Mouse (Mus musculus): ENCODE measurements around the gene Gpr61. TPM values are rescaled to one million over a fixed set of nuclear protein-coding genes. Genes with fewer than 3 reads are reported as not detected.

Gene Gpr61
- total RNA-seq, 2 experiments from 2014 or later = 18.4 to 22.3 TPM

DNA sequence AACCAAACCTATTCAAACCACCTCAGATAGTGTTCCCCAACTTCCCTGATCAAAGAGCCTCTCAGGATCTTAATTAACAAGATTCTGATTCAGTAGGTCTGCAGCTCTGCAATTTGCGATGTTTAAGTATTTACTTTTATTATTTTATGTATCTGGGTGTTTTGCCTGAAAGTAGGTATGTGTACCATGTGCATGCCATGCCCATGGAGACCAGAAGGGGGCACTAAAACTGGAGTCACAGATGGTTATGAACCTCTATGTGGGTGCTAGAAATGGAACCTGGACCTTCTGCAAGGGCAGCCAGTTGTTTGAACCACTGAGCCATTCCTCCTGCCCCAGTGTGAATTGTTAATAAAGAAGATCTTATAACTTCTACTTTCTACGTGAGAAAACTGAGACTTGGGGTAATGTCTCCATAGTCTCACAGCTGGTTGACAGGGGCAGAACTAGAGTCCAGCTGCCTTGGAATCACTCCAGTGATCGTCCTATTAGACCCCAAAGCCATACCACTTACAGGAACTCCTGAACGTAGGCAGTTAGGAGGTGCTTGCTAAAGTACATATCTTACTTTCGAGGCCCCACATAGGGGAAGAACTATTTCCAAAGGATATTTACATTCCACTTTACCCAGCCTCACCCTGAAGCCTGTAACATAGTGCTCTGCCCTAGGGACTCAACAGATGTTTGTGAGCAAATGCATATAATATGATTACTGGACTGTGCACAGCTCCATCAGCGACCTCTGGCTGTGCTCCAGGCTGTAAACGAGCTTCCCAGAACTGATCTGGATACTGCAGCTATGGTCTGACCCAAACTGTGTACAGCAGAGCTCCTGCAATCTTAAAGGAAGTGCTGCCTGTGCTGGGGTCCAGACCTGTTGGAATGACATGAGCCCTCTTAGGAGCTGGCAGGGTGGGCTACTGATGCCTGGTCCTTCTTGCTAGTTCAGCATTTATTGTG lies 24.4 kb upstream of the Gpr61 start:
- no peak for DNase-seq (ENCODE audit: low spot score in 2 of 2)

GRCm38 (mm10) chr3:108174672-108175531 lies 20.2 kb upstream of the Gpr61 start:
- peak in 1 of 2 experiments; percentile 71 for DNase-seq (ENCODE audit: low spot score in 2 of 2)

GRCm38 (mm10) chr3:108169199-108169598 lies 14.5 kb upstream of the Gpr61 start:
- DNase-seq (ENCODE audit: low spot score in 2 of 2) = no peak

DNA sequence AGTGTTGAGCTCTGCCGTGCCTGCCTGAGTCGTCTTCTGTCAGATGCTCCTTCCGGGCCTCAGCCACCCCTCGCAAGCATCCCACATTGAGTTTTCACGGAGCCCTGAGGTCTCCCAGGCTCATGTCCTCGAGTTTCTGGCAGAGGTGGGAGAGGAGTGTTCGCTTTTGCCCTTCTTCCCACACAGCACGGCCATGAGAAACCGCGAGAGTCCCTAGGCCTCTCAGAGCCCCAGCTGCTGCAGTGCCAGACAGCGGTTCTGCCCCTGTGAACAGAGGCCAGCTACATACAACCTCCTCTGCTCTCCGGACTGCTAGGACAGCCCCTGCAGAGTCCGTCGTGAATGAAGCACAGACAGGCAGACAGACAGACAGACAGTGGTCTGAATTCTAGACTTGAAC lies 12.8 kb upstream of the Gpr61 start:
- DNase-seq (ENCODE audit: low spot score in 2 of 2) = no peak

DNA sequence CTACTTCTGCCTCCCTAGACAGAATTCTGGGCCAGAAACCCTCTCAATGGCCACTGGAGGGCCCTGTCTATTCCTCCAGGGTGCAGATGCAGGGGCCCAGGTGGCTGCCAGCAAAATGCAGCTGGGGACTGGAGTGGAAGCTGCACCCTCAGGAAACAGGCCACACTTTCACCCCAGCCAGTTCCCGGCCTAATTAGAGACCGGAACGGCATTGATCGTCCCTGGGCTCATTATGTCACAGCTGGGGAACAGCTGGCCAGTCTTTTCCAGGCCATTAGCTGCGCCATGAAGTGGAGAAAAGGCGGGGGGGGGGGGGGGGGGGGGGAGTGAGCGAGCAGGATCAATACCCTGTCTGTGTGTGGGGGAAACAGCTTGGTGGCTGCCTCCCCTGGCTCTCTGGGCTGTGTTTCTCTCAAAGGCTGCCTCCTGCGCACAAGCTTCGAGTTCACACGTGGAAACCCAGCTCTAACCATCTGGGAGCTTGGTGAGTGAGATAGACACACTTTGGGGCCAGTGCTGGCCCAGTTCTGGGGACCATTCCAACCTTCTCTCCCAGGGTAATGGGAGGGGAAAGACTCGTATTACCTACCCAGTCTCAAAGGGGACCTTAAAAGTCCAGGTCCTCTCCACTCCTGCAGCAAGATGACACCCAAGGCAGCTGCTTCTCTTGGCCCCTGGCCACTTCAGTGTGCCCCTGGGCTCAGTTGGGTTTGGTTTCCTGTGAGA lies 12.0 kb upstream of the Gpr61 start:
- no peak for DNase-seq (ENCODE audit: low spot score in 2 of 2)

DNA sequence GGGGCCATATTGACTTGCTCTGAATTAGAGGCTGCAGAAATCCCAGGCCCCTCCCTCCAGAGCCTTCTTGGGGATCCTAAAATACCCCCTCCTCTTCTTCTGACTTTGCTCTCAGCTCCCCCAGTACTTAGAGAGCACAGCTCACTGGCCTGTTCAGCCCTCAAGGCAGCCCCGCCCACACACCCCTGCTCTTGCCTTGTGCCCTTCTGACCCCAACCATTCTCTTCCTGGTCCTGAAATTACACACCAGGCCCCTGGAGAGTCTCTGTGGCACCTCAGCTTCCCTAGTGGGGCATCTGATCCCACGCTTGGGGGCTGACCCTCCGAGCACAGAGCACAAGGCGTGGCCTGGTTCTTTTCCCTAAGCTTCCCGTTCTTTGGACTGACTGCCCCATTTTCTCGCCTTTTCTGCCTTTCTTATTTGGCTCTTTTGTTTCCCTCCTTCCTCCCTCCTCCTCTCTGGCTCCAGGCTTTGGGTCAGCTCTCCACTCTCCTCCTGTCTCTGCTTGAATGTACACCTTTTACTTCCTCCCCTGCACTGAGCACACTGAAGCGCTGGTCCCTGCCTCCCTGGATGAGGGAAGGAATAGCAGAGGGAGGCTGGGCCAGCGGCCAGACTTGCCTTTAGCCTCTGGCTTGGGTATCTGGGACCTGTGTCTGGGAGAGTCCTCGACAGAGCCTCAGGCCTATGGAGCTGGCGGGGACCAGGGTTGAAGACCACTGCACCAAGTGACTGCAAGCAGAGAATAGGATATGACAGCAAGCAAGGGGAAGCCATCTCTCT lies 11.0 kb upstream of the Gpr61 start:
- DNase-seq (ENCODE audit: low spot score in 2 of 2) = no peak

- peak; percentile 85 to 86 for DNase-seq (ENCODE audit: low spot score in 2 of 2)
Measured at GRCm38 (mm10) chr3:108164807-108165206, 10.1 kb upstream of the Gpr61 start.

DNA sequence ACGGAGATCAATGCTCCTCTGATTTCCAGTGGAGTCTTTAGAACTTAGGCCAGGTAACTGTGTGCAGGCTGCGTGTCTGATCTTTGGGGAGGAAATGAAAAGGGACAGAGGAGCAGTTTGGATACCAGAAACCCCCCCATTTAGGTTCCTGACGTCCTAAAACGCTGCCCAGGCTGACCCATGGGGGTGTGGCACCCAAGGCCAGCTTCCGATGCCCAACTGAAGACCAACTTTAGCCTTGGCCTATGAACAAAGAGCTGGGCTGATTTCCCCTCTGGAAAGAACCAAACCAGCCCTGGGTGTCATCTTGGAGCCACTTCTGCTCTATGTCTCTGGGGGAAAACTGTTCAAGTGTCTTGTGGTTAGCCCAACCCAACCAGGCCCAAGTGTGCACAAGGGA lies 9.4 kb upstream of the Gpr61 start:
- no peak for DNase-seq (ENCODE audit: low spot score in 2 of 2)

DNA sequence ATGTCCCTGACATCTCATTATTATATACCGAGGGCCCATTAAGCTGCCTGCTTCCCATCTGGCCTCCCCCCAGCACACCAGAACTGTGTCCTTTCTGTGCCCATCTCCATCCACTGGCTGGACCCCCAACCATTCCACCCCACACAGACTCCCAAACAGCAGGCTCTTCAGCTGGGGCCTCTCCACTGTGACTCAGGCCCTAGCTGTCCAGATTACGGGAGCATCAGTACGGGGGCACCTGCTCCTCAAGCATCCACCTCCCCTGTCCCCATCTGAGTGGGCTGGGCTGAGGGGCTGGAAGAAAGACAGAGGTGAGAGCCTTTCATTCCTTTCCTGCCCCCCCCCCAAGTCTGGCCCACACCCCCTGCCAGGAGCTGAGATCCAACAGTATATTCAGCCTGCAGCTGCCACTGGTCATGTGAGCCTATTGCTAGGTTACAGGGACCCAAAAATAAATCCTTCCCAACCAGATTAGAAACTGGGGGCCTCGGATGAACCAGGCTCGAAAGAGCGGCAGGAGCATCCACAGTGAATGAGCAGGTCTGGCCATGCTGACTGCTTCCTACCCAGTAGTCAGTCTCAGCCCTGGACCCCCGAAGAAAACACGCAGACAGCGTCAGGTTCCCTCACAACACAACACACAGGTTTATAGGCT lies 3.8 kb upstream of the Gpr61 start:
- peak; percentile 54 to 70 for DNase-seq (ENCODE audit: low spot score in 2 of 2)

- no peak for DNase-seq (ENCODE audit: low spot score in 2 of 2)
Measured at GRCm38 (mm10) chr3:108152290-108152689, 2.4 kb downstream of the Gpr61 start.

DNA sequence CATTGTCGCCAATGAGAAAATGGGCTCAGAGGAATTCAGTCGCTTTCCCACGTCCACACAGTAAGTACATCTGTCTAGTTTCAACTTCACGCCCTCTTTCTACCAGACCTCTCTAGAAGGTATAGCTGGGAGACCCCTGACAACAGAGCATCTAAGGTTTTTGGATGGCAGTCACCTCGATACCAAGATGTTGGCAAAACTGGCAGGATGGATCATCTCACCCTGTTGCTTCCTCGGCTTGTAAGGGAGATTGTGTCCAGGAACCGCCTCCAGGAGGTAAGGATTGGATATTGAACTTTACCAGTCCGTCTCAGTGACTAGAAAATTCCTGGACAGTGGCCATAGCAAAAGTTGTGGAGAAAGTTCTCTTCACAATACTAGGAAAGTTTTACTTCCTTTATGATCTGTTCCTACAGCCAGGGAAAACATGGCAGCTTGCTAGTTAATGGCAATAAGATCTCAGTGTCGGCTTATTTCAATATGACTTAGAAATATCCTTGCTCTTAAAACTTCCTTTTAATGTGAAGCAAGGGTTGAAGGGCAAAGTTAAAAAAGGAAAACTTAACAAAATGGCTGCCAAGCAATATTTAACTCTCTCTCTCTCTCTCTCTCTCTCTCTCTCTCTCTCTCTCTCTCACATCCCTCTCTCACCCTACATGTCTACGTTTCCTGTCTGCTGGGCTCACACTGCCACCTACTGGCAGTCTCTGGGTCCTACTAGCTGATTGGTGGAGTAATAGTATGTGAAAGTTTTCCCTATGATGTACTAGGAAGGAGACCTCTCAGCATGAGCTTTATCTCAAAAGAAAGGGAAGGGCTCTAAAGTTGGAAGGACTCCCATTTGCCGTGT lies 7.1 kb downstream of the Gpr61 start:
- DNase-seq (ENCODE audit: low spot score in 2 of 2) = peak; percentile 86 to 90

GRCm38 (mm10) chr3:108146671-108147070 lies 8.0 kb downstream of the Gpr61 start:
- DNase-seq (ENCODE audit: low spot score in 2 of 2) = no peak

GRCm38 (mm10) chr3:108145534-108146445 lies 8.9 kb downstream of the Gpr61 start, which contains the start of gene Gnai3:
TSS of gene Gnai3 (minus strand) at chr3:108146146.
- DNase-seq (ENCODE audit: low spot score in 2 of 2) = peak; percentile 89 to 94

DNA sequence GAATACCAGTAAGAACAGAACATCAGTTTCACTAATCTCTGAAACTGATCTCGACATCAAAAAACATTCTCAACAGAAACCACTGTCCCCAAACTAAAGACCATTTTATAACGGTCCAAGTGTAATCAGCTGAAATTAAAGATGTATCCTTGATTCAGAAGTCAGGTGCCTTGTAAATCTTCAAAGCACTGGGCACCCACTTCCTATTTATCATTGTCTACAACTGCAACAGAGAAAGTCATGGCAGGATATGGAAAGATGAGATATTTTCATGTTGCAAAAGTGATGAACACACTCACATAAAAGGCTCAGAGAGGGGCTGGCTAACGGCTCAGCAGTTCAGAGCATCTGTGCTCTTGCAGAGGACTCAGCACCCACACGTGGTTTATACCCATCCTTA lies 13.9 kb downstream of the Gpr61 start:
- DNase-seq (ENCODE audit: low spot score in 2 of 2) = no peak

- DNase-seq (ENCODE audit: low spot score in 2 of 2) = no peak
Measured at GRCm38 (mm10) chr3:108139113-108139512, 15.6 kb downstream of the Gpr61 start.

GRCm38 (mm10) chr3:108134701-108135100 lies 20.0 kb downstream of the Gpr61 start:
- DNase-seq (ENCODE audit: low spot score in 2 of 2) = peak; percentile 61 to 78

DNA sequence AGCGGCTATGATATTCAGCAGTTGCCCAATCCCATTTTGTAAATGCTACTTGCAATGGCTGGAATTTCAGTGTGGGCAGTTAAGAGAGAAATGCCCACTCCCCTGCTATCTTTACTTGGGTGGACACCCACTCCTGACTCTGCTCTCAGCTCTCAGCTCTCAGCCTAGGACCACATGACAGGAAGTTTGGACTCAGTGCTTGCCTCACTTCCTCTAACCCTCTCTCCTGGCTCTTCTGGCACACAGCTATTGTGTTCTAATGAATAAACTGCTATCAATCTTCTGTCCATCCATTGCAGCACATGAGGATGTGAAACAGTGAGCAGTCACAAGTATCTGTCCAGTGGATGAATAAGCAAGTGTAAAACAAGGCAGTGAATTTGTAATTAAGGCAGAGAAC lies 22.2 kb downstream of the Gpr61 start:
- no peak for DNase-seq (ENCODE audit: low spot score in 2 of 2)

DNA sequence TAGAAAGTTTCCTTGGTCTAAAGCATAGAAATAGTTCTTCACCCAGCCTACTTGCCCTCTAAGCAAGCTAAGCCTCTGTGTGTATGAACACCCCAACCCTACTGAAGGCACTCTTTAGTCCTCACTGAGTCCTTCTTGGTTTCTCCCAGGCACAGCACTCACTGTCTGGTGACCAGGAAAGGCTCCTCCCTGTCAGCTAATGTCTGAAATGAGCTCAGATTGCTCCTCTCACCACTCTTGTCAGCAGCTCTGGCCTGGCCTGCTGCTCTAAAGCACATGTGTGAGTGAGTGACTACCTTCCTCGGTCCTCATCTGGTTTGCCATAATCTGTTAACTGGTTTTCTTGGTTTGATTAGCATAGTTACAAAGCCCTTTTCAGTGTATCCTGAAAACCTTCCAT lies 22.9 kb downstream of the Gpr61 start:
- DNase-seq (ENCODE audit: low spot score in 2 of 2) = no peak
